Mouse (Mus musculus) urinary bladder, adult 18-20 months (tissue): ENCODE measurements at regions not wholly inside any gene's neighbourhood (a gene's known extent, or its start where the extent isn't known, plus 50 kb on each side); places are given as distances from the start of the nearest gene placed in this dataset.

Source experiments
- DNase-seq, 2 experiments: peaks; one replicate each; pipeline ENCODE4 v3.0.0; 2022; ENCODE audit warnings: low spot score in 2 of 2, mixed read lengths in 2 of 2

GRCm38 (mm10) chr19:21012391-21012790 lies 58.4 kb upstream of the Tmc1 start:
- DNase-seq: no peak

DNA sequence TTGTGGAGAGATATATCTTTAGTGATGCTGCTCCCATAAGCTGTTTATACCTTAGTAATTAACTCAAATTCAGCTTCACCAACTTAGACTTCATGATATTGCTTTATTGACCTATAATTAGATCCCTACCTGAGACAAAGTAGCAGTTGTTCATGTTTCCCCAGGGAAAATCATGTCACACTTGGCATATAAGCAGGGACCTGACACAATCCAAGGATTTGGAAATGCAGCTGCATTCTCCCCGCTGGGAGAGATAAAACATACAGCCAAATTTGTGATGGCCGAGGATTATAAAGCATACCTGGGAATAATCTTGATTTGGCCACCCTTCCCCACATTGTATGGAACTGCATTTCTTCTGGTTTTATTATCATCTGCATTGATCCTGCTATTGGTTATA lies 55.6 kb upstream of the Tmc1 start:
- no peak for DNase-seq

DNA sequence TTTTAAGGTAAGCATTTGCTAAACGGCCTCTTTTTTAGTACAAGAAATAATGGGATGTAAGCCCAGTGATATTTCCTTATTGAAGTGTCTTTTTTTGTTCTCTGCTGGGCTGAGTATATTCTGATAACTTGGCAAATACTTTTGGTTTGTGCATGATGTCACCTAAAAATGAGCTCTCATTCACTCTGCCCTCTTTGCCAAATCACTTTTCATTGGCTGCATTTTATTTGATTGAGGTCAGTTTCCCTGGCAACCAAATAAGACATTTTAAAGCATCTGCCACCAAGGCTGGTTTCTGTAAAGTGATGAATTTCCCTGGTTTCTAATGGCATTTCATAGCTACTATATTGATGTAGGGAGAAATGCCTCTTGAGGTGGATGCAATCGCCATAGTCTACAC lies 50.4 kb upstream of the Tmc1 start:
- DNase-seq: no peak
